Mouse (Mus musculus) stomach, embryonic 15.5 days (tissue): ENCODE measurements at regions not wholly inside any gene's neighbourhood (a gene's known extent, or its start where the extent isn't known, plus 50 kb on each side); places are given as distances from the start of the nearest gene placed in this dataset.

Experiments
- ATAC-seq: fragments of 200-750 bp; cut with Nextera tagmentation; 2 replicates; pipeline ENCODE4 v1.8.0; 2017; ENCODE audit warnings: low read depth, moderate number of reproducible peaks, moderate TSS enrichment; ENCODE audit not compliant: insufficient read depth, low FRiP score
- H3K27ac ChIP-seq: fragments of 300-500 bp; sonication (generic); 2 replicates; pipeline ENCODE4 v1.5.1; 2015; ENCODE audit warnings: mild to moderate bottlenecking, inconsistent platforms
- H3K27me3 ChIP-seq: fragments of 300-500 bp; sonication (generic); replicated peaks from 2 replicates; pipeline ENCODE4 v1.6.1; 2015; ENCODE audit warnings: inconsistent platforms
- H3K36me3 ChIP-seq: fragments of 300-500 bp; sonication (generic); 2 replicates; pipeline ENCODE4 v1.6.1; 2015; ENCODE audit warnings: inconsistent platforms
- H3K4me1 ChIP-seq: fragments of 300-500 bp; sonication (generic); 2 replicates; pipeline ENCODE4 v1.6.1; 2015; ENCODE audit warnings: inconsistent platforms
- H3K4me2 ChIP-seq: fragments of 300-500 bp; sonication (generic); 2 replicates; pipeline ENCODE4 v1.6.1; 2015; ENCODE audit warnings: mild to moderate bottlenecking, inconsistent platforms
- H3K4me3 ChIP-seq: fragments of 300-500 bp; sonication (generic); replicated peaks from 2 replicates; pipeline ENCODE4 v1.5.1; 2015; ENCODE audit warnings: inconsistent platforms
- H3K9ac ChIP-seq: fragments of 300-500 bp; sonication (generic); 2 replicates; pipeline ENCODE4 v1.6.1; 2015; ENCODE audit warnings: inconsistent platforms
- H3K9me3 ChIP-seq: fragments of 300-500 bp; sonication (generic); 2 replicates; pipeline ENCODE4 v1.6.1; 2016; ENCODE audit warnings: inconsistent platforms
- WGBS: fragments of 180-500 bp; shearing (Covaris S2); methylation state at CpG from one replicate; pipeline ENCODE4 v1.1.7; 2015; 5-methylcytosine and 5-hydroxymethylcytosine counted together

- H3K4me3 ChIP-seq, result no peak overlapping the region
- H3K4me2 ChIP-seq, result no peak overlapping the region
- no peak overlapping the region for H3K9ac ChIP-seq
- 79% methylated on average over 6 of the region's 6 CpGs for WGBS
- H3K9me3 ChIP-seq, result no peaks in the 10 kb centered on the region
- H3K27ac ChIP-seq, result no peak overlapping the region
- no peak for ATAC-seq
- H3K36me3 ChIP-seq, result no peaks in the 10 kb centered on the region
- no peaks in the 10 kb centered on the region for H3K4me1 ChIP-seq
- no peaks in the 10 kb centered on the region for H3K27me3 ChIP-seq
Observed at GRCm38 (mm10) chr7:71648314-71648713, 297.0 kb upstream of the Gm10295 start.

- Histone ChIP-seq H3K4me1 (no peaks in the 10 kb centered on the region), H3K36me3 (no peaks in the 10 kb centered on the region)
- 79% methylated on average over 3 of the region's 3 CpGs for WGBS
Observed at GRCm38 (mm10) chr7:71646944-71647343, 295.7 kb upstream of the Gm10295 start.

DNA sequence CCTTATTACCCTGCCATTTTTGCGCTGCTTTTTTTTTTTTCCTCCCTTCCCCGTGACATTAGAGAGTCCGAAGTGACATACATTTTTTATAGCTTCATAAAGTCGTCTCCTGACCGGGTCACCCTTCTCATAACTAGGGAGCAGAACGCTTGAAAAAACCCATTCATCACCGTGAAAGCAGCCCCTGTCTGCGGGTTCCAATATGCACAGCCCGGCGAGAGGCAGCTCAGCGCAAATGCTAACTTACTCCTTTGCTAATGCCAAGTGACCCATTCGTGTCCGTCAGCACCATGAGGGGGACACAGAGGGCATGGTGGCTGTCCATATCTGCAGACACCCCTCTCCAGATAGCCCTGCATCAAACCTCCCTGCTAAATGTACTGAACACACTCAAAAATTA lies 271.8 kb upstream of the Gm10295 start:
- H3K27ac ChIP-seq, result no peak overlapping the region
- no peak overlapping the region for H3K4me3 ChIP-seq
- H3K36me3 ChIP-seq, result no peaks in the 10 kb centered on the region
- ATAC-seq, result no peak
- WGBS, result 43% methylated on average over 13 of the region's 13 CpGs
- no peaks in the 10 kb centered on the region for H3K4me1 ChIP-seq
- no peak overlapping the region for H3K9ac ChIP-seq
- no peaks in the 10 kb centered on the region for H3K9me3 ChIP-seq
- H3K4me2 ChIP-seq, result no peak overlapping the region
- no peaks in the 10 kb centered on the region for H3K27me3 ChIP-seq

More at GRCm38 (mm10) chr7:71646944-71647343, 295.7 kb upstream of the Gm10295 start:
- Histone ChIP-seq H3K4me2 (no peak overlapping the region), H3K4me3 (no peak overlapping the region), H3K9ac (no peak overlapping the region), H3K27me3 (no peaks in the 10 kb centered on the region), H3K27ac (no peak overlapping the region), H3K9me3 (no peaks in the 10 kb centered on the region)
- no peak for ATAC-seq

- H3K27ac ChIP-seq, result no peak overlapping the region
- H3K36me3 ChIP-seq, result no peaks in the 10 kb centered on the region
- H3K9me3 ChIP-seq, result no peaks in the 10 kb centered on the region
- ATAC-seq, result no peak
- WGBS, result 25% methylated on average over 2 of the region's 2 CpGs
- H3K9ac ChIP-seq, result no peak overlapping the region
- H3K27me3 ChIP-seq, result no peaks in the 10 kb centered on the region
- H3K4me2 ChIP-seq, result no peak overlapping the region
- no peaks in the 10 kb centered on the region for H3K4me1 ChIP-seq
- H3K4me3 ChIP-seq, result no peak overlapping the region
Observed at GRCm38 (mm10) chr7:71603159-71603558, 251.9 kb upstream of the Gm10295 start.

DNA sequence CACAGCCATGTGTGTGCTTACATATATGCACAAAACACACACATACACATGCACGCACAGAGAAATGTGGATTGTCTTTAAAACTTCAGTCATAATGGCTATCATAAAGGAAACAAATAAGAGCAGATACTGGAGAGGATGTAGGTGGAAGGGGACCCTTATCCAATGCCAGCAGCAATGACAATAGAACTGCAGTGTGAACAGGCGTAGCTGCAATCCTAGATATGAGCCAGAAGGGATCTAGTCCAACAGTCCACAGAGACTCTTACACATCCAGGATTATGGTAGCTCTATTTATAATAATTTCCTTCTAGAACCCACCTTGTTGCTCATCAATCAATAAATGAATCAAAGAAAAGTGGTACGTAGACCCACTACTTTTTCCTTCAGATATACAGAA lies 245.5 kb upstream of the Gm10295 start:
- Histone ChIP-seq H3K27ac (no peak overlapping the region), H3K4me2 (no peak overlapping the region), H3K9ac (no peak overlapping the region), H3K4me1 (no peaks in the 10 kb centered on the region), H3K27me3 (no peaks in the 10 kb centered on the region), H3K4me3 (no peak overlapping the region), H3K9me3 (no peaks in the 10 kb centered on the region), H3K36me3 (no peaks in the 10 kb centered on the region)
- WGBS, result 82% methylated on average over 3 of the region's 3 CpGs
- no peak for ATAC-seq

DNA sequence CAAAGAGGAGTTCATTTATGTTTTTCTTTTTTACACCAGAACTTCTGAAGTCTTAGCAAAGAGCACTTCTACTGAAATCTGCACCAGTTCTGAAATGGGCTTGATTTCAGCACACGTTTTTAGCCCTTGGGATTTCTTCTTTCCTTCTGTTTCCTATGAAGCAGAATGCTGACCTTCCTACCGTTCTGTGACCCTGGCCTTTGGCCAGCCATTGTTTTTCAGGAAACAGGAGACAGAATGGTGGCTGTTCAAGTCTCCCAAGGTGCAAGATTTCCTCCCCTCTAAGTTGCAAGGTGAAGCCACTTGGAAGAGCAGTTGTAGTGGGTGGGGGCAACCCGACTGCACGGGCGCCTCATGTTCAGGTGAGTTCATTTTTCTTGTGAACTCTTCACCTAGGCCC lies 236.3 kb upstream of the Gm10295 start:
- no peak overlapping the region for H3K9ac ChIP-seq
- no peaks in the 10 kb centered on the region for H3K27me3 ChIP-seq
- H3K4me3 ChIP-seq, result no peak overlapping the region
- H3K27ac ChIP-seq, result no peak overlapping the region
- ATAC-seq, result no peak
- H3K36me3 ChIP-seq, result no peaks in the 10 kb centered on the region
- no peaks in the 10 kb centered on the region for H3K4me1 ChIP-seq
- H3K9me3 ChIP-seq, result no peaks in the 10 kb centered on the region
- no peak overlapping the region for H3K4me2 ChIP-seq
- WGBS, result 75% methylated on average over 5 of the region's 5 CpGs

DNA sequence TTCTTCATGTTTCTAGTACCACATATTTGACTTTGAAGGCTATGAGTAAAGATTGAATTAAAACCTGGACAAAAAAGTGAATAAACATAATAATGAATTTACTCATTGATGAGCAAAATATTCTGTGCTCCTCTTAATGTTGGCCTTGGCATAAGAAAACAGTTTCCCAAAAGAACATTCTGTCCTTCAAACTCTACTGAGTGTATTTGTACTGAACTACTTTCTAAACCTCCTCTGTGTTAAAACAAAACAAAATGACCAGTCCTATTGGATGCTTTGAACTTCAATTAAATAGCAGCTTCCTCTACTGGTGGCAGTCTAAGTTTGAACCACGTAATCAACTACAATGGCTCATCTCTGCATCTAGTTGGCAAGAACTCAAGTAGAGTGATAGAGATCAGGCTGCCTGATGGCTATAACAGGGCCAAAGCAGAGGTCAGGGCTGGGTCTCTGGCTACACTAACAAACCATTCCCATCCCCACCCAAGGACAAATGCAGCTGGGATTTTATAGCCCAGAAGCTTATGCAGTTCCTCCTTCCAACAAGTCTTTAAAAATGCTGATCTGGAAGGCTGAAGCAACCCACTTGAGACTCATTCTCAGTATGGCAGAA lies 232.3 kb upstream of the Gm10295 start:
- no peaks in the 10 kb centered on the region for H3K9me3 ChIP-seq
- no peaks in the 10 kb centered on the region for H3K36me3 ChIP-seq
- H3K27ac ChIP-seq, result no peak overlapping the region
- no peak overlapping the region for H3K4me2 ChIP-seq
- ATAC-seq, result no peak
- WGBS, result 50% methylated on average over 1 of the region's 1 CpGs
- H3K9ac ChIP-seq, result no peak overlapping the region
- no peaks in the 10 kb centered on the region for H3K4me1 ChIP-seq
- H3K4me3 ChIP-seq, result no peak overlapping the region
- no peaks in the 10 kb centered on the region for H3K27me3 ChIP-seq

DNA sequence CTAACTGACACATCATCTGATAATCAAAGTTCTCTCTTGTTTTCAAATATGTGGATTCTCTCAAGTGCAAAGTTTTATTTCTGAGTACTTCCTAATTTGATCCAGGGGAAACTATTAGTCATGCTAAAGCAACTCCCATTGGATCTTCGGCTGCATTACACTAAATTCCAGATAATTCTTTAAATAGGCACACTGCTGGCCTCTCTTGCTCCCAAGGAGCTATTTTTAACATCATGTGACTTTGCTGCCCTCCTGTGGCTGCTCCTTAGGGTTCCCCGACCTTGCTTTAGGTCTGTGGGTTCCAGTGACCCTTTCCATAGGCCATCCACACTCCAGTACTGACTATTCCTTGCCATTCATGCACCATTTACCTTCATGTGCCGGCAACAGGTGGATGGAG lies 230.5 kb upstream of the Gm10295 start:
- no peak overlapping the region for H3K4me2 ChIP-seq
- WGBS, result 24% methylated on average over 3 of the region's 3 CpGs
- H3K4me1 ChIP-seq, result no peaks in the 10 kb centered on the region
- no peaks in the 10 kb centered on the region for H3K27me3 ChIP-seq
- H3K4me3 ChIP-seq, result no peak overlapping the region
- no peaks in the 10 kb centered on the region for H3K9me3 ChIP-seq
- no peaks in the 10 kb centered on the region for H3K36me3 ChIP-seq
- no peak for ATAC-seq
- H3K27ac ChIP-seq, result no peak overlapping the region
- H3K9ac ChIP-seq, result no peak overlapping the region

- no peak overlapping the region for H3K9ac ChIP-seq
- H3K9me3 ChIP-seq, result no peaks in the 10 kb centered on the region
- no peak for ATAC-seq
- no peak overlapping the region for H3K27ac ChIP-seq
- no peaks in the 10 kb centered on the region for H3K27me3 ChIP-seq
- H3K4me2 ChIP-seq, result no peak overlapping the region
- no peaks in the 10 kb centered on the region for H3K4me1 ChIP-seq
- no peak overlapping the region for H3K4me3 ChIP-seq
- 50% methylated on average over 2 of the region's 2 CpGs for WGBS
- H3K36me3 ChIP-seq, result no peaks in the 10 kb centered on the region
Observed at GRCm38 (mm10) chr7:71560296-71560936, 209.1 kb upstream of the Gm10295 start.

DNA sequence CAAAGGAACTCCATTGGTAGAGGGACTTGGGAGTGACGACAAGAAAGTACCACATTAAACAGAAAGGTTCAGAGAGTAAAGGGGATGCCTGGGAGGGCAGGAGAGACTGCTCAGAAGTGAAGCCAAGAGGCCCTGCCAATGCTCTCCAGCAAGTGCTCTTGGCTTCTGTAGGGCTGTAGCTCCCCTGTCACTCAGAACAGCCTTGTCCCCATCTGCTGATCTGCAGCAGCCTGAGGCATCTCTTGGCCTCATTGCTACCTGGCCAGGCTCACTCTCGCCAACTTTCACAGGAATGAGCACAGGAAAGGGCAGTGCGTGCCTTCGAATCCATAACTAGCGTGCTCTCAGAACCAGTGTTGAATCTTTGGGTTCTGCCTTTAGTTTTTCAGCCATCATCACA lies 205.2 kb upstream of the Gm10295 start:
- no peak overlapping the region for H3K4me2 ChIP-seq
- ATAC-seq, result no peak
- no peaks in the 10 kb centered on the region for H3K9me3 ChIP-seq
- H3K4me3 ChIP-seq, result no peak overlapping the region
- H3K36me3 ChIP-seq, result no peaks in the 10 kb centered on the region
- no peak overlapping the region for H3K9ac ChIP-seq
- H3K4me1 ChIP-seq, result no peaks in the 10 kb centered on the region
- H3K27me3 ChIP-seq, result no peaks in the 10 kb centered on the region
- WGBS, result 88% methylated on average over 5 of the region's 5 CpGs
- no peak overlapping the region for H3K27ac ChIP-seq

DNA sequence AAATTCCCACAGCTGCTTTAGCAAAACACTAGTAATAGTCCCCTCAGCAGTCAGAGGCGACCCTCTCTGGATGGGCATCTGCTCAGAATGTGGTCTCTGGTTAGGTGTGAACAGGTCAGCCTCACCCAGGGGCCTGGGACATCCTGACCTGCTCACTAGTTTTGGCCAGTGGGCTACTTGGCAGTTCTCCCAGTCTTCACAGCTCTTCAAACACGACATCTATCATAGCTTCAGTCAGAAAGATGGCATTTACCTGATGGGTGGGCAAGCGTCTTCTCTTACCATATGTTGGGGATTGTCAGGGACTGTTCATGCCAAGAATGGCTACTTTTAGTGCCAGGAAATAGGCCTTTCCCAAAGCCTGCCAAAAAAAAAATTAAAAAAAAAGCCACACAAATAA lies 204.2 kb upstream of the Gm10295 start:
- no peak for ATAC-seq
- Histone ChIP-seq H3K27ac (no peak overlapping the region), H3K4me2 (no peak overlapping the region), H3K36me3 (no peaks in the 10 kb centered on the region), H3K9ac (no peak overlapping the region), H3K4me3 (no peak overlapping the region), H3K9me3 (no peaks in the 10 kb centered on the region), H3K4me1 (no peaks in the 10 kb centered on the region), H3K27me3 (no peaks in the 10 kb centered on the region)
- WGBS, result 84% methylated on average over 3 of the region's 3 CpGs

DNA sequence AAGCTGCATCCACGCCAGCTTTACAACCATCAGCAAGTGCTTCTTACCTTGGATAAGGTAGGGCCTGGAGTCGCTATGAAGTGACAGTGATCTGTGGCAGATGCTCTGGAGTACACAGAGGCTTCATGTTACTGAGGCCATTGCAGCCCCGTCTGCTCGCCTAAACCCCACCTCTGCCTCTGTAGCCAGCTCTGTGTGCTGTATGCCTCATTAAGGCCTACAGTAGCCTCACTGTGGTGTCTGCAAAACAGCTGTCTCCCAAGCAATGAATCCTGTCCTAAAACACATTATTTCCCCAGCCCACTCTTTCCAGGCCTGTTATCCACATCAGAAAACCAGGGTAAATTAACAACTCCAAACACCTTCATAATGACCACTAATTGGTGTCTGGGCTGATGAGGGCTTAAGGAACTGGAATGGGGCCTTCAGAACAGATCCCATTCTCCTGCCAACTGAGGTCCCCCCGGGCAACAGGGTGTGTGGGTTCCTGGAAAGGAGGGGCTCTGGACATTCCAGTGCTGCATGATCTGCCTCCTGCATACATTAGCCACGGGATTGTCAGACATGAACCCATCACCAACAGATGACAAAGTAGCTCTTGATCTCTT lies 195.4 kb upstream of the Gm10295 start:
- ATAC-seq, result no peak

More for the DNA sequence above, 195.4 kb upstream of the Gm10295 start:
- H3K4me1 ChIP-seq, result no peaks in the 10 kb centered on the region
- no peak overlapping the region for H3K4me3 ChIP-seq
- no peaks in the 10 kb centered on the region for H3K9me3 ChIP-seq
- no peak overlapping the region for H3K9ac ChIP-seq
- WGBS, result 60% methylated on average over 6 of the region's 6 CpGs
- H3K4me2 ChIP-seq, result no peak overlapping the region
- H3K36me3 ChIP-seq, result no peaks in the 10 kb centered on the region
- H3K27me3 ChIP-seq, result no peaks in the 10 kb centered on the region
- no peak overlapping the region for H3K27ac ChIP-seq
